Mouse (Mus musculus) embryonic facial prominence, embryonic 12.5 days (tissue): ENCODE measurements at regions not wholly inside any gene's neighbourhood (a gene's known extent, or its start where the extent isn't known, plus 50 kb on each side); places are given as distances from the start of the nearest gene placed in this dataset.

Source experiments
- ATAC-seq: fragments of 200-750 bp; cut with Nextera tagmentation; 2 replicates; pipeline ENCODE4 v1.8.0; 2017; ENCODE audit not compliant: insufficient number of reproducible peaks, insufficient read depth, low FRiP score, low TSS enrichment
- H3K27ac ChIP-seq: fragments of 300-500 bp; sonication (generic); 2 replicates; pipeline ENCODE4 v1.5.1; 2016; ENCODE audit warnings: mild to moderate bottlenecking
- H3K27me3 ChIP-seq: fragments of 300-500 bp; sonication (generic); 2 replicates; pipeline ENCODE4 v1.6.1; 2016; ENCODE audit warnings: mild to moderate bottlenecking, moderate library complexity
- H3K36me3 ChIP-seq: fragments of 300-500 bp; sonication (generic); 2 replicates; pipeline ENCODE4 v1.6.1; 2016; ENCODE audit warnings: mild to moderate bottlenecking
- H3K4me1 ChIP-seq: fragments of 300-500 bp; sonication (generic); 2 replicates; pipeline ENCODE4 v1.6.1; 2016
- H3K4me2 ChIP-seq: fragments of 300-500 bp; sonication (generic); replicated peaks from 2 replicates; pipeline ENCODE4 v1.6.1; 2016; ENCODE audit warnings: mild to moderate bottlenecking, moderate library complexity
- H3K4me3 ChIP-seq: fragments of 300-500 bp; sonication (generic); 2 replicates; pipeline ENCODE4 v1.5.1; 2016; ENCODE audit warnings: mild to moderate bottlenecking
- H3K9ac ChIP-seq: fragments of 300-500 bp; sonication (generic); 2 replicates; pipeline ENCODE4 v1.6.1; 2016; ENCODE audit warnings: mild to moderate bottlenecking, moderate library complexity
- H3K9me3 ChIP-seq: fragments of 300-500 bp; sonication (generic); 2 replicates; pipeline ENCODE4 v1.6.1; 2016; ENCODE audit warnings: mild to moderate bottlenecking, moderate library complexity
- WGBS: fragments of 180-500 bp; shearing (Covaris S2); methylation state at CpG from one replicate; pipeline ENCODE4 v1.1.7; 2016; 5-methylcytosine and 5-hydroxymethylcytosine counted together

GRCm38 (mm10) chrX:11629906-11630305 is 302.3 kb downstream of the H2al1j start:
- Histone ChIP-seq H3K9me3 (no peaks in the 10 kb centered on the region), H3K4me3 (no peak overlapping the region), H3K4me2 (no peak overlapping the region), H3K27me3 (no peaks in the 10 kb centered on the region), H3K9ac (no peak overlapping the region), H3K27ac (no peak overlapping the region), H3K36me3 (no peaks in the 10 kb centered on the region), H3K4me1 (no peaks in the 10 kb centered on the region)
- WGBS, result 20% methylated on average over 1 of the region's 1 CpGs
- no peak for ATAC-seq

- Histone ChIP-seq H3K4me3 (no peak overlapping the region), H3K4me2 (peak overlapping the region; percentile 43), H3K27ac (0 out of 2 replicates have a peak overlapping the region, but pooled peaks have one; percentile 6), H3K4me1 (no peaks in the 10 kb centered on the region), H3K9ac (no peak overlapping the region), H3K9me3 (no peaks in the 10 kb centered on the region), H3K27me3 (no peaks in the 10 kb centered on the region), H3K36me3 (no peaks in the 10 kb centered on the region)
- 22% methylated on average over 14 of the region's 14 CpGs for WGBS
- 0 out of 2 replicates have a peak, but pooled peaks have one; percentile 6 for ATAC-seq
These were observed 303.7 kb downstream of the H2al1j start for GRCm38 (mm10) chrX:11631186-11631913.

GRCm38 (mm10) chrX:11632011-11632410 is 304.4 kb downstream of the H2al1j start:
- no peak overlapping the region for H3K4me3 ChIP-seq
- no peaks in the 10 kb centered on the region for H3K4me1 ChIP-seq
- WGBS, result 22% methylated on average over 14 of the region's 14 CpGs
- no peaks in the 10 kb centered on the region for H3K9me3 ChIP-seq
- 0 out of 2 replicates have a peak, but pooled peaks cover under 1% of the 10 kb centered on the region for H3K27me3 ChIP-seq
- H3K27ac ChIP-seq, result 0 out of 2 replicates have a peak overlapping the region, but pooled peaks have one; percentile 6
- no peak overlapping the region for H3K9ac ChIP-seq
- ATAC-seq, result no peak
- H3K36me3 ChIP-seq, result no peaks in the 10 kb centered on the region
- H3K4me2 ChIP-seq, result peak overlapping the region; percentile 43

GRCm38 (mm10) chrX:11633823-11634222 is 306.2 kb downstream of the H2al1j start:
- Histone ChIP-seq H3K4me3 (no peak overlapping the region), H3K27me3 (0 out of 2 replicates have a peak, but pooled peaks cover 3% of the 10 kb centered on the region), H3K27ac (no peak overlapping the region), H3K9ac (no peak overlapping the region), H3K4me2 (no peak overlapping the region), H3K36me3 (no peaks in the 10 kb centered on the region), H3K9me3 (no peaks in the 10 kb centered on the region), H3K4me1 (no peaks in the 10 kb centered on the region)
- no peak for ATAC-seq
- 57% methylated on average over 6 of the region's 6 CpGs for WGBS

DNA sequence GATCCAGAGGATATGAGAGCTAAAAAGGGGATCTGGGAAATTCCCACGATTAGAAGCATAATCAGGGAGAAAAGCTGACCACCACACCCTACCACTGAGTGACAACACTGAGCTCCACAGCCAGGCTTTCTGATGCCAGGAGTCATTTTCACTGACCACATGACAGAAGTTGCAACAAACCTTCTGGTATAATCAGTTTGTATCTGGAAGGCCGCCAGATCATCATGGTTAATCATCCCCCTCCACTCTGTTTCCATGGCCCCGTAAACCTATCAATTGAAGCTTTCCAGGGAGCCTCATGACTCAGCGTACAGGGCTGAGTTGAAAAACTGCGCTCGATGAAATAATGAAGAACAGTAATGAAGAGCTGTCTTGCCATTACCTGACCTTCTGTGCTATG is 316.9 kb downstream of the H2al1j start:
- Histone ChIP-seq H3K27me3 (no peaks in the 10 kb centered on the region), H3K36me3 (no peaks in the 10 kb centered on the region), H3K27ac (no peak overlapping the region), H3K9ac (no peak overlapping the region), H3K4me3 (no peak overlapping the region), H3K4me1 (no peaks in the 10 kb centered on the region), H3K4me2 (no peak overlapping the region), H3K9me3 (no peaks in the 10 kb centered on the region)
- WGBS, result 78% methylated on average over 6 of the region's 6 CpGs
- no peak for ATAC-seq

GRCm38 (mm10) chrX:11646681-11647526 is 319.3 kb downstream of the H2al1j start:
- H3K4me3 ChIP-seq, result no peak overlapping the region
- no peaks in the 10 kb centered on the region for H3K27me3 ChIP-seq
- no peak overlapping the region for H3K4me2 ChIP-seq
- no peak for ATAC-seq
- no peak overlapping the region for H3K9ac ChIP-seq
- 81% methylated on average over 7 of the region's 7 CpGs for WGBS
- no peaks in the 10 kb centered on the region for H3K4me1 ChIP-seq
- H3K9me3 ChIP-seq, result no peaks in the 10 kb centered on the region
- H3K27ac ChIP-seq, result no peak overlapping the region
- H3K36me3 ChIP-seq, result no peaks in the 10 kb centered on the region

GRCm38 (mm10) chrX:11647527-11647836 is 319.9 kb downstream of the H2al1j start:
- H3K27me3 ChIP-seq, result no peaks in the 10 kb centered on the region
- H3K27ac ChIP-seq, result no peak overlapping the region
- H3K9ac ChIP-seq, result no peak overlapping the region
- no peak overlapping the region for H3K4me3 ChIP-seq
- no peaks in the 10 kb centered on the region for H3K4me1 ChIP-seq
- ATAC-seq, result no peak
- 50% methylated on average over 1 of the region's 1 CpGs for WGBS
- no peak overlapping the region for H3K4me2 ChIP-seq
- H3K36me3 ChIP-seq, result no peaks in the 10 kb centered on the region
- no peaks in the 10 kb centered on the region for H3K9me3 ChIP-seq

- ATAC-seq, result no peak
- Histone ChIP-seq H3K27ac (no peak overlapping the region), H3K9me3 (no peaks in the 10 kb centered on the region), H3K36me3 (no peaks in the 10 kb centered on the region), H3K4me1 (no peaks in the 10 kb centered on the region), H3K9ac (no peak overlapping the region), H3K4me2 (no peak overlapping the region), H3K27me3 (peaks cover 8% of the 10 kb centered on the region; the same call in 1 of the 2 replicates), H3K4me3 (no peak overlapping the region)
- WGBS, result 85% methylated on average over 2 of the region's 2 CpGs
These were observed 325.7 kb downstream of the H2al1j start for GRCm38 (mm10) chrX:11653336-11653735.

DNA sequence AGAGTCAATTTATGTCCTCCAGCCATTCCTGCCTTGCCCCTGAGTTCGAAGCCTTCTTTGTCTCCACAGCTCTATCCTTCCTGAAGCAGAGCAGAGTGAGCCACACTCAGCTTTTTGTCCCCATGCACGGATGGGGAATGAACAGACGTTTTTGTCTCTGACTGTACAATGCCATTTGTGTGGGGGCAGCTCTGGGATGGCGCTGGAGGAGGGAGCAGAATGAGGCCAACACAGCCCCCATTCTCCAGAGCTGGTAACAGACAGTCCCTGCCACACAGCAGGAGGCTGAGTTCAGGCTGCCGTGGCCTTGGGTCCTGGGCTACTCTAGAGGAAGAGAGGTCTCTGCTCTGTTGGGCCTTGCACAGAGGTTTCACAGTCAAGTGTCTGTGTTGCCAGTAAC is 327.4 kb downstream of the H2al1j start:
- Histone ChIP-seq H3K4me1 (no peaks in the 10 kb centered on the region), H3K4me2 (no peak overlapping the region), H3K9ac (no peak overlapping the region), H3K36me3 (no peaks in the 10 kb centered on the region), H3K4me3 (no peak overlapping the region), H3K27me3 (peaks cover 12% of the 10 kb centered on the region; the same call in 1 of the 2 replicates), H3K9me3 (no peaks in the 10 kb centered on the region), H3K27ac (no peak overlapping the region)
- 43% methylated on average over 5 of the region's 5 CpGs for WGBS
- ATAC-seq, result no peak

GRCm38 (mm10) chrX:11655466-11655865 is 327.8 kb downstream of the H2al1j start:
- H3K36me3 ChIP-seq, result no peaks in the 10 kb centered on the region
- no peak overlapping the region for H3K27ac ChIP-seq
- ATAC-seq, result no peak
- no peak overlapping the region for H3K4me3 ChIP-seq
- H3K4me1 ChIP-seq, result no peaks in the 10 kb centered on the region
- H3K27me3 ChIP-seq, result peaks cover 12% of the 10 kb centered on the region; the same call in 1 of the 2 replicates
- WGBS, result 40% methylated on average over 6 of the region's 6 CpGs
- no peak overlapping the region for H3K4me2 ChIP-seq
- H3K9me3 ChIP-seq, result no peaks in the 10 kb centered on the region
- H3K9ac ChIP-seq, result no peak overlapping the region

- ATAC-seq, result no peak
- 63% methylated on average over 9 of the region's 9 CpGs for WGBS
- H3K27me3 ChIP-seq, result peaks cover 22% of the 10 kb centered on the region; the same call in 1 of the 2 replicates
- no peak overlapping the region for H3K4me3 ChIP-seq
- H3K27ac ChIP-seq, result no peak overlapping the region
- no peak overlapping the region for H3K9ac ChIP-seq
- H3K4me2 ChIP-seq, result no peak overlapping the region
- no peaks in the 10 kb centered on the region for H3K36me3 ChIP-seq
- no peaks in the 10 kb centered on the region for H3K9me3 ChIP-seq
- no peaks in the 10 kb centered on the region for H3K4me1 ChIP-seq
These were observed 330.1 kb downstream of the H2al1j start for GRCm38 (mm10) chrX:11657606-11658254.
